Mouse (Mus musculus) kidney, adult 2 months (tissue): ENCODE measurements around the gene Lgals3bp. TPM values are rescaled to one million over a fixed set of nuclear protein-coding genes. Genes with fewer than 3 reads are reported as not detected.
A peak's percentile ranks its signal among the peaks of the same experiment; 100 is the strongest.

Experiments
- DNase-seq: peaks from one replicate; pipeline ENCODE4 v3.0.0; 2021
- H3K27ac ChIP-seq: fragments of 200-500 bp; 2 replicates; pipeline ENCODE4 v1.5.1; 2012; ENCODE audit warnings: low read depth, low read length, control low read depth, inconsistent platforms; ENCODE audit not compliant: insufficient read depth
- H3K27me3 ChIP-seq: fragments of 200-500 bp; replicated peaks from 2 replicates; pipeline ENCODE4 v1.6.1; 2012; ENCODE audit warnings: mild to moderate bottlenecking, moderate library complexity, low read length, inconsistent platforms; ENCODE audit not compliant: control insufficient read depth, insufficient read depth
- H3K36me3 ChIP-seq: fragments of 200-500 bp; 2 replicates; pipeline ENCODE4 v1.6.1; 2012; ENCODE audit warnings: mild to moderate bottlenecking, moderate library complexity, low read length, inconsistent platforms; ENCODE audit not compliant: control insufficient read depth, insufficient read depth
- H3K4me1 ChIP-seq: fragments of 200-500 bp; 2 replicates; pipeline ENCODE4 v1.6.1; 2011; ENCODE audit warnings: low read length; ENCODE audit not compliant: control insufficient read depth, insufficient read depth
- H3K4me3 ChIP-seq: fragments of 200-500 bp; 2 replicates; pipeline ENCODE4 v1.5.1; 2011; ENCODE audit warnings: mild to moderate bottlenecking, low read depth, low read length, control low read depth; ENCODE audit not compliant: insufficient read depth
- CTCF ChIP-seq: fragments of 200-500 bp; conservative IDR thresholded peaks from 2 replicates; pipeline ENCODE4 v1.5.1; 2011; ENCODE audit warnings: low read depth, mild to moderate bottlenecking, control low read depth, low read length, moderate library complexity, mixed read lengths; ENCODE audit not compliant: insufficient read depth, insufficient read length
- POLR2A ChIP-seq: fragments of 200-500 bp; IDR thresholded peaks from one replicate; pipeline ENCODE4 v1.6.1; 2011; ENCODE audit warnings: low read depth, low read length, control low read depth
- WGBS: fragments of 180-500 bp; shearing (Covaris S2); methylation state at CpG from one replicate; pipeline ENCODE4 v1.1.7; 2018; 5-methylcytosine and 5-hydroxymethylcytosine counted together
- polyA plus RNA-seq: library from polyadenylated mRNA; depleted of rRNA; stranded (reverse); fragments of >200 nt; gene quantifications from 2 replicates; pipeline ENCODE4 v1.2.3, GENCODE M21; 2012

Lgals3bp gene
- polyA plus RNA-seq, 1 experiment, result 360 TPM

GRCm38 (mm10) chr11:118371876-118372275 is 30.0 kb downstream of the Lgals3bp start:
- WGBS, result 89% methylated on average over 7 of the region's 7 CpGs
- Histone ChIP-seq H3K36me3 (no peaks in the 10 kb centered on the region), H3K4me3 (no peak overlapping the region), H3K27me3 (no peaks in the 10 kb centered on the region), H3K27ac (no peak overlapping the region), H3K4me1 (no peaks in the 10 kb centered on the region)
- no peak for DNase-seq
- TF ChIP-seq CTCF (no peak), POLR2A (no peak)

GRCm38 (mm10) chr11:118369657-118370056 is 32.2 kb downstream of the Lgals3bp start:
- H3K27ac ChIP-seq, result no peak overlapping the region
- H3K36me3 ChIP-seq, result no peaks in the 10 kb centered on the region
- no peaks in the 10 kb centered on the region for H3K4me1 ChIP-seq
- DNase-seq, result no peak
- WGBS, result 76% methylated on average over 8 of the region's 8 CpGs
- H3K27me3 ChIP-seq, result no peaks in the 10 kb centered on the region
- TF ChIP-seq CTCF, result no peak
- TF ChIP-seq POLR2A, result no peak
- H3K4me3 ChIP-seq, result no peak overlapping the region

- H3K4me1 ChIP-seq, result no peaks in the 10 kb centered on the region
- H3K4me3 ChIP-seq, result no peak overlapping the region
- 78% methylated on average over 5 of the region's 5 CpGs for WGBS
- no peak for DNase-seq
- H3K27ac ChIP-seq, result no peak overlapping the region
- H3K27me3 ChIP-seq, result no peaks in the 10 kb centered on the region
- H3K36me3 ChIP-seq, result no peaks in the 10 kb centered on the region
- no peak for TF ChIP-seq POLR2A
Measured at GRCm38 (mm10) chr11:118369251-118369650, 32.6 kb downstream of the Lgals3bp start.

GRCm38 (mm10) chr11:118368330-118368729 is 33.6 kb downstream of the Lgals3bp start:
- no peaks in the 10 kb centered on the region for H3K36me3 ChIP-seq
- 63% methylated on average over 3 of the region's 3 CpGs for WGBS
- H3K4me1 ChIP-seq, result no peaks in the 10 kb centered on the region
- no peak for DNase-seq
- no peak overlapping the region for H3K4me3 ChIP-seq
- H3K27ac ChIP-seq, result no peak overlapping the region
- TF ChIP-seq POLR2A (no peak), CTCF (0 out of 2 replicates have a peak, but pooled peaks have one; percentile 16)
- H3K27me3 ChIP-seq, result no peaks in the 10 kb centered on the region

- Histone ChIP-seq H3K4me1 (no peaks in the 10 kb centered on the region), H3K27ac (no peak overlapping the region), H3K36me3 (no peaks in the 10 kb centered on the region), H3K4me3 (no peak overlapping the region), H3K27me3 (no peaks in the 10 kb centered on the region)
- 89% methylated on average over 8 of the region's 8 CpGs for WGBS
- TF ChIP-seq CTCF (no peak), POLR2A (no peak)
- no peak for DNase-seq
Measured at GRCm38 (mm10) chr11:118366559-118366958, 35.3 kb downstream of the Lgals3bp start.

- no peak for DNase-seq
- WGBS, result 82% methylated on average over 3 of the region's 3 CpGs
- H3K4me1 ChIP-seq, result no peaks in the 10 kb centered on the region
- H3K4me3 ChIP-seq, result no peak overlapping the region
- H3K27ac ChIP-seq, result no peak overlapping the region
- no peaks in the 10 kb centered on the region for H3K27me3 ChIP-seq
- TF ChIP-seq CTCF (no peak), POLR2A (no peak)
- H3K36me3 ChIP-seq, result no peaks in the 10 kb centered on the region
Measured at GRCm38 (mm10) chr11:118366108-118366507, 35.8 kb downstream of the Lgals3bp start.

- no peaks in the 10 kb centered on the region for H3K36me3 ChIP-seq
- WGBS, result 63% methylated on average over 7 of the region's 7 CpGs
- no peak overlapping the region for H3K4me3 ChIP-seq
- no peaks in the 10 kb centered on the region for H3K27me3 ChIP-seq
- no peaks in the 10 kb centered on the region for H3K4me1 ChIP-seq
- DNase-seq, result no peak
- no peak overlapping the region for H3K27ac ChIP-seq
- TF ChIP-seq POLR2A (no peak), CTCF (no peak)
Measured at GRCm38 (mm10) chr11:118365171-118365570, 36.7 kb downstream of the Lgals3bp start.

- no peak for DNase-seq
- no peak for TF ChIP-seq POLR2A
- no peaks in the 10 kb centered on the region for H3K27me3 ChIP-seq
- WGBS, result 84% methylated on average over 4 of the region's 4 CpGs
- H3K36me3 ChIP-seq, result no peaks in the 10 kb centered on the region
- no peak overlapping the region for H3K27ac ChIP-seq
- H3K4me3 ChIP-seq, result no peak overlapping the region
- H3K4me1 ChIP-seq, result no peaks in the 10 kb centered on the region
Measured at GRCm38 (mm10) chr11:118364021-118364420, 37.9 kb downstream of the Lgals3bp start.
